Mouse (Mus musculus): Measurements from ENCODE around the gene Tpm1. TPM values are rescaled to one million over a fixed set of nuclear protein-coding genes. Genes with fewer than 3 reads are reported as not detected.
A peak's percentile ranks its signal among the peaks of the same experiment; 100 is the strongest.

Gene Tpm1
- polyA plus RNA-seq, 1 experiment from 2014 or later = 635 TPM

GRCm38 (mm10) chr9:66988198-66988887 is 60.9 kb downstream of the Tpm1 start:
- peaks cover 33% of the 10 kb centered on the region for H3K4me1 ChIP-seq (ENCODE audit: insufficient read depth)
- no peaks in the 10 kb centered on the region for H3K9me3 ChIP-seq (ENCODE audit: low read depth, low read length)
- ATAC-seq (ENCODE audit: insufficient read depth) (peak; percentile 54; the same call in 1 of the 2 replicates), DNase-seq (peak; percentile 62)
- no peak overlapping the region for H3K4me3 ChIP-seq (ENCODE audit: low read depth, low read length)
- 40% methylated on average over 11 of the region's 11 CpGs for WGBS
- peak overlapping the region; percentile 21; the same call in 1 of the 2 replicates for H3K9ac ChIP-seq
- H3K27ac ChIP-seq (ENCODE audit: low read depth) = peak overlapping the region; percentile 97
- no peaks in the 10 kb centered on the region for H3K27me3 ChIP-seq (ENCODE audit: insufficient read depth, low read length)
- 0 out of 2 replicates have a peak overlapping the region, but pooled peaks have one; percentile 7 for H3K4me2 ChIP-seq
- no peaks in the 10 kb centered on the region for H3K36me3 ChIP-seq (ENCODE audit: insufficient read depth)
- no peak for TF ChIP-seq CTCF (IDR thresholded peaks at IDR 0.05; ENCODE audit: low read depth)

- Histone ChIP-seq H3K27me3 (ENCODE audit: insufficient read depth, low read length) (no peaks in the 10 kb centered on the region), H3K9ac (no peak overlapping the region), H3K27ac (ENCODE audit: low read depth) (no peak overlapping the region), H3K9me3 (ENCODE audit: low read depth, low read length) (no peaks in the 10 kb centered on the region), H3K36me3 (ENCODE audit: insufficient read depth) (no peaks in the 10 kb centered on the region), H3K4me1 (ENCODE audit: insufficient read depth) (peaks cover 26% of the 10 kb centered on the region), H3K4me2 (no peak overlapping the region), H3K4me3 (ENCODE audit: low read depth, low read length) (no peak overlapping the region)
- 81% methylated on average over 7 of the region's 7 CpGs for WGBS
- DNase-seq = no peak
- TF ChIP-seq CTCF (IDR thresholded peaks at IDR 0.05; ENCODE audit: low read depth) = no peak
- no peak for ATAC-seq (ENCODE audit: insufficient read depth)
Observed at GRCm38 (mm10) chr9:66985377-66985776, 63.8 kb downstream of the Tpm1 start.

- Histone ChIP-seq H3K27me3 (ENCODE audit: insufficient read depth, low read length) (no peaks in the 10 kb centered on the region), H3K4me1 (ENCODE audit: insufficient read depth) (no peaks in the 10 kb centered on the region), H3K4me2 (no peak overlapping the region), H3K9me3 (ENCODE audit: low read depth, low read length) (no peaks in the 10 kb centered on the region), H3K4me3 (ENCODE audit: low read depth, low read length) (no peak overlapping the region), H3K27ac (ENCODE audit: low read depth) (no peak overlapping the region), H3K36me3 (ENCODE audit: insufficient read depth) (no peaks in the 10 kb centered on the region), H3K9ac (no peak overlapping the region)
- no peak for TF ChIP-seq CTCF (IDR thresholded peaks at IDR 0.05; ENCODE audit: low read depth)
- no peak for ATAC-seq (ENCODE audit: insufficient read depth)
- DNase-seq = no peak
- WGBS = 75% methylated on average over 7 of the region's 7 CpGs
Observed at GRCm38 (mm10) chr9:66982085-66982484, 67.1 kb downstream of the Tpm1 start.

GRCm38 (mm10) chr9:66980458-66980857 is 68.7 kb downstream of the Tpm1 start:
- no peak; the same call in 1 of the 2 replicates for ATAC-seq (ENCODE audit: insufficient read depth)

GRCm38 (mm10) chr9:66978468-66978867 is 70.7 kb downstream of the Tpm1 start:
- WGBS = 65% methylated on average over 1 of the region's 1 CpGs
- H3K27ac ChIP-seq (ENCODE audit: low read depth) = no peak overlapping the region

More at GRCm38 (mm10) chr9:66980458-66980857, 68.7 kb downstream of the Tpm1 start:
- 7% methylated on average over 5 of the region's 5 CpGs for WGBS
- Histone ChIP-seq H3K36me3 (ENCODE audit: insufficient read depth) (no peaks in the 10 kb centered on the region), H3K27me3 (ENCODE audit: insufficient read depth, low read length) (no peaks in the 10 kb centered on the region), H3K9me3 (ENCODE audit: low read depth, low read length) (no peaks in the 10 kb centered on the region), H3K4me1 (ENCODE audit: insufficient read depth) (no peaks in the 10 kb centered on the region), H3K4me3 (ENCODE audit: low read depth, low read length) (no peak overlapping the region), H3K9ac (no peak overlapping the region), H3K4me2 (no peak overlapping the region), H3K27ac (ENCODE audit: low read depth) (no peak overlapping the region)
- DNase-seq = peak; percentile 88
- TF ChIP-seq CTCF (IDR thresholded peaks at IDR 0.05; ENCODE audit: low read depth) = peak; percentile 90

GRCm38 (mm10) chr9:66977982-66978381 is 71.2 kb downstream of the Tpm1 start:
- no peak for TF ChIP-seq CTCF (IDR thresholded peaks at IDR 0.05; ENCODE audit: low read depth)
- H3K27ac ChIP-seq (ENCODE audit: low read depth) = no peak overlapping the region
- no peaks in the 10 kb centered on the region for H3K4me1 ChIP-seq (ENCODE audit: insufficient read depth)
- ATAC-seq (ENCODE audit: insufficient read depth) (no peak), DNase-seq (no peak)
- no peak overlapping the region for H3K9ac ChIP-seq
- no peaks in the 10 kb centered on the region for H3K27me3 ChIP-seq (ENCODE audit: insufficient read depth, low read length)
- H3K9me3 ChIP-seq (ENCODE audit: low read depth, low read length) = no peaks in the 10 kb centered on the region
- H3K36me3 ChIP-seq (ENCODE audit: insufficient read depth) = no peaks in the 10 kb centered on the region
- H3K4me3 ChIP-seq (ENCODE audit: low read depth, low read length) = no peak overlapping the region
- no peak overlapping the region for H3K4me2 ChIP-seq
- 92% methylated on average over 1 of the region's 1 CpGs for WGBS

More at GRCm38 (mm10) chr9:66978468-66978867, 70.7 kb downstream of the Tpm1 start:
- TF ChIP-seq CTCF (IDR thresholded peaks at IDR 0.05; ENCODE audit: low read depth) = no peak
- H3K4me3 ChIP-seq (ENCODE audit: low read depth, low read length) = no peak overlapping the region
- DNase-seq (no peak), ATAC-seq (ENCODE audit: insufficient read depth) (no peak)
- H3K9ac ChIP-seq = no peak overlapping the region
- H3K4me2 ChIP-seq = no peak overlapping the region
- no peaks in the 10 kb centered on the region for H3K36me3 ChIP-seq (ENCODE audit: insufficient read depth)
- H3K27me3 ChIP-seq (ENCODE audit: insufficient read depth, low read length) = no peaks in the 10 kb centered on the region
- no peaks in the 10 kb centered on the region for H3K4me1 ChIP-seq (ENCODE audit: insufficient read depth)
- no peaks in the 10 kb centered on the region for H3K9me3 ChIP-seq (ENCODE audit: low read depth, low read length)

- ATAC-seq (ENCODE audit: insufficient read depth) = no peak
- DNase-seq = no peak
- Histone ChIP-seq H3K27ac (ENCODE audit: low read depth) (no peak overlapping the region), H3K4me1 (ENCODE audit: insufficient read depth) (no peaks in the 10 kb centered on the region), H3K9me3 (ENCODE audit: low read depth, low read length) (no peaks in the 10 kb centered on the region), H3K27me3 (ENCODE audit: insufficient read depth, low read length) (no peaks in the 10 kb centered on the region), H3K4me2 (no peak overlapping the region), H3K36me3 (ENCODE audit: insufficient read depth) (no peaks in the 10 kb centered on the region), H3K9ac (no peak overlapping the region), H3K4me3 (ENCODE audit: low read depth, low read length) (no peak overlapping the region)
- 67% methylated on average over 5 of the region's 5 CpGs for WGBS
- TF ChIP-seq CTCF (IDR thresholded peaks at IDR 0.05; ENCODE audit: low read depth) = no peak
Observed at GRCm38 (mm10) chr9:66977121-66977520, 72.1 kb downstream of the Tpm1 start.
